Mouse (Mus musculus) heart, postnatal 25 days (tissue): ENCODE measurements around the gene Tspyl4. TPM values are rescaled to one million over a fixed set of nuclear protein-coding genes. Genes with fewer than 3 reads are reported as not detected.

Source experiments
- DNase-seq: peaks from one replicate; pipeline ENCODE4 v3.0.0; 2022; ENCODE audit warnings: low spot score
- intact Hi-C: fragments of 180-260 bp; cut with DNase I; formaldehyde crosslinking; loops from one replicate; pipeline ENCODE4 v1.15.1; 2025
- total RNA-seq, 2 experiments: library from RNA; stranded (reverse); gene quantifications; 2 replicates each; pipeline ENCODE4 v1.2.3; 2021

Tspyl4 gene
- total RNA-seq, 2 experiments from 2014 or later = 8.4 to 10.7 TPM

- no peak for DNase-seq
- intact Hi-C loops = no loop called here
These were observed 19.5 kb downstream of the Tspyl4 start for GRCm38 (mm10) chr10:34316571-34317216.

DNA sequence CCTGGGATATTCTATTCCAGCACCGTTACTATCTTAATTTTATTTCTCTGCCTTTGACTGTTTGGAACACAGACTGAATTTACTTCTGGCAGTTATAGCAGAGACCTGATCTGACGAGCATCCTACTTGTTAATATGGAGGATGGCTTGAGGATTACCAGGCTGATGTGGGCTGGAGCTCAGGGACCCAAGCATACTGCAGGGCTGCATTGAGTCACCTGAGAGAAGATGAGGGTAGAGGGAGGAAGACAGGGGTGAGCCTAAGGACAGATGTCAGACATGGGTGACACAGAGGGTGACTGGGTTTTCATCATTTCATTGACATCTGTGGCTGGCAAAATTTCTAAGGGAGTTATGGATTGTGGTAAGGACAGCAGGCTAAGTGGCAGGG is 20.0 kb downstream of the Tspyl4 start:
- DNase-seq = no peak
- intact Hi-C loops = no loop called here

- intact Hi-C loops = no loop called here
- DNase-seq = no peak
These were observed 23.6 kb downstream of the Tspyl4 start for GRCm38 (mm10) chr10:34320809-34321208.

GRCm38 (mm10) chr10:34326701-34327100 is 29.5 kb downstream of the Tspyl4 start:
- intact Hi-C loops = loop anchor here (2.0 to 5.0 kb wide), 4 partner anchors 44 to 339 kb away; partner anchors contain the start of genes Calhm5 and Tspyl1
- DNase-seq = no peak

DNA sequence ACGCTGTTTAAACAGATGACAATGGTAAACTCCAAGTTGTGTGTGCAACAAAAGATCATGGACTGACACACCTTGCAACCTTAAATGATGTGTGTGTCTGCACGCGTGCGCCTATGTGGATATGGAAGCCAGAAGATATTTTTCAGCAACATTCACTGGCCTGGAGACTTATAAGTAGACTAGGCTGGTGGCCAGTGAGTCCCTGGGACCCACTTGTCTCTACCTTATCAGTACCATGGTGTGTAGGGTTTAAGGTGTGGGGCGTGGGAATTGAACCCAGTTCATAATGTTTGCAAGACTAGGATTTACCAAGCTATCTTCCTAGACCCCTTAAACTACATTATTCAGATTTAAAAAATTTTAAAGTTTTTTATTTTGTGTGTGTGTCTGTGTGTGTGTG is 29.9 kb downstream of the Tspyl4 start:
- intact Hi-C loops = loop anchor here (2.0 to 5.0 kb wide), 4 partner anchors 44 to 340 kb away; partner anchors contain the start of genes Calhm5 and Tspyl1
- DNase-seq = no peak

DNA sequence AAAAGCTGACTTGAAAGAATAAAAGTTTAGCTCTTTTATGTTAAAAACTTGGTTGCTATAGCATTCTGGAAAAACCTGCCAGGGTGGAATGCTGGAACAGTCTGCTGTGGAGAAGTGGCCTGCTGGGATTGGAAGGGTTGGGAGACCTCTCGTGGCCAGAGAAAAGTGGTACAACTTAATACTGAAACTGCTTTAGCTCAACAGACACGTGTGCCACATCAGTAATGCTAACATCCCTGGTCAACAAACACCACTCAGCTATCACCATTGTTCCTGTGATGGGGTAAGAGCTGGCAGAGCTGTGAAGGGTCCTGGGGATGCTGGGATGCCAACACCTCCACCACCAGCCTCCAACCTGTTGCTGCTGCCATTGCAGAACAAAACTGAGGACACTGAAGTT is 31.1 kb downstream of the Tspyl4 start:
- no peak for DNase-seq
- intact Hi-C loops = loop anchor here (2.0 to 5.0 kb wide), 4 partner anchors 176 to 341 kb away; partner anchors contain the start of genes Calhm5 and Trappc3l

DNA sequence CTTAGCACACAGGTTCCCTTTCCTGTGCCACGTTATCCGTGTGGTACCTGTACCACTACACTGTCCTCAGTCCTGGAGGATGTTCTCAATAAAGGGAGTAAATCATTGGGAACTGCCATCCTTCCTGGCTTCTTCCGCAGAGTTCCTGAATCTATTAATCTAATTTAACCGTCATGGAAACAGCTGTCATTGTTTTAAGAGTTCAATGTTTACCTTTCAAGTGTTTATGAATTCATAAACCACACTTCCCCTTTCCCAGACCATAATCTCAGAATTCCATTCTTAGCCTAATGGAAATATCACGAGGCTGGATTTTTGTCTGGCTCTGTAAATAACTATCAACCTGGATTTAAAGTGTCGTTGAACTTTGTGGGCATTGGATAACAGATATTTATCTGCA is 43.8 kb downstream of the Tspyl4 start:
- no peak for DNase-seq
- intact Hi-C loops = no loop called here

GRCm38 (mm10) chr10:34341886-34342285 is 44.6 kb downstream of the Tspyl4 start:
- intact Hi-C loops = no loop called here

More at GRCm38 (mm10) chr10:34341886-34342285, 44.6 kb downstream of the Tspyl4 start:
- no peak for DNase-seq

Other genes starting within 250 kb of the Tspyl4 start
- gene Calhm5, start 200.9 kb upstream of the Tspyl4 start, total RNA-seq = 1 to 10 TPM in 1 of 2 experiments, under 1 TPM in 1; 0.88 to 1.1 TPM
- not detected for gene Calhm6, start 169.5 kb upstream of the Tspyl4 start, total RNA-seq
- 1 to 10 TPM; 5.7 to 5.8 TPM for gene Dse, start 89.7 kb upstream of the Tspyl4 start, total RNA-seq
- gene Tspyl1, start 15.3 kb upstream of the Tspyl4 start, total RNA-seq = 10 to 100 TPM; 53.9 to 58.5 TPM
- gene Col10a1, start 92.5 kb downstream of the Tspyl4 start, total RNA-seq = not detected
- gene Nt5dc1, start 121.1 kb downstream of the Tspyl4 start, total RNA-seq = 10 to 100 TPM; 10.7 to 11.2 TPM
- 1 to 10 TPM; 1.6 to 2.1 TPM for gene Frk, start 186.0 kb downstream of the Tspyl4 start, total RNA-seq